Mouse (Mus musculus) layer of hippocampus, adult 11-12 months (tissue): ENCODE results near the gene Fabp3.

Experiments used
- DNase-seq: peaks from one replicate; pipeline ENCODE4 v3.0.0; 2022; ENCODE audit warnings: low spot score

The Fabp3 gene

DNA sequence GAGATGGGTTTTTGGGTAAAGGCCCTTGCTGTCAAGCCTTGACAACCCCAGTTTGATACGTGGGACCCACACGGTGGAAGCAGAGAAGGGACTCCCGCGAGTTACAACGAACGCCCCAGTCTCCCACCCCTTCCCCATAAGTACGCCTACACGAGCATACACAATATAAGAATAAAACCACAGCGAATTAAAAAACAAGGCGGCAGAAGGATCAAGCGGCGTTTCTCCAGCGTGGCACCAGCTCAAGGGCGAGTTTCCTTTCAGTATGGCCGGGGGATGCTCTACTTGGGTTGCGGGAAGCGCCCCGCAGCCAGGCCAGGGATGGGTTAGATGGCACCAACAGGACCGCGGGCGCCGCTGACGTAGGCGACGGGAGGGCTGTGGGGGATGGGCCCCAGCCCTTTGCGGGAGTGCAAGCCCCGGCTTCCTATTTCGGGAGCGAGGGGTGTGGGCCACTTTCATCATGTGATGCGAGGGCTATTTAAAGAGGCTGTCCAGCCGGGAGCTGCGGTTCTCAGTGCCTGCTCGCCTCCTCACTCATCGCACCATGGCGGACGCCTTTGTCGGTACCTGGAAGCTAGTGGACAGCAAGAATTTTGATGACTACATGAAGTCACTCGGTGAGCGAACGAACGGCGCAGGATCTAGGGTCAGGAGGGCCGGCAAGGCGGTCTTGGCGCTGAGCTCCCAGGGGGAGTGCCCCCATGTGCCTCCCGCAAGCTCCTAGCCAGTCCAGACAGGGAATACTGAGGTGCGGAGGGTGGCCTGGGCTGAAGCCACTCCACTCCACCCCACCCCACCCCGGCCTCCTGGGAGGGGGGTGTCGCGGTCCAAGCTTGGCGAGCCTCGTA is at the start of gene Fabp3, which contains the start of gene Gm10570:
TSS of gene Fabp3 (plus strand) at position 365 of the 851 bp plus-strand sequence.
TSS of gene Gm10570 (minus strand) at position 444 of the 851 bp plus-strand sequence.
- DNase-seq, result peak; percentile 76

DNA sequence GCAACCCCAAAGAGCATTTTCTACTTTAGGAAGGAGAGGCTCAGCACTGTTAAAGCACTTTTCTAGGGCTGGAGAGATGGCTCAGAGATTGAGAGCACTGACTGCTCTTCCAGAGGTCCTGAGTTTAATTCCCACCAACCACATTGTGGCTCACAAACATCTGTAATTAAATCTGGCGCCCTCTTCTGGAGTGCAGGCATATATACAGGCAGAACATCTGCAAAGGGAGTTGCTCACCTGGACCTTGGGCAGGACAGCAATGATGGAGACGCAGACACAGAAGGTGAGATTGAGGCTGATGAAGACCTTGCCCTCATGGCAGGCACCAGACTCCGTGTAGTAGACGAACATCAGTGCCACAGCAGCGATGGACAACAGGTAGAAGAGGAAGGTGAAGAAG is 48.0 kb upstream of the Fabp3 start:
- DNase-seq, result no peak

- DNase-seq, result no peak
Measured at GRCm38 (mm10) chr4:130264131-130264530, 44.3 kb upstream of the Fabp3 start.

DNA sequence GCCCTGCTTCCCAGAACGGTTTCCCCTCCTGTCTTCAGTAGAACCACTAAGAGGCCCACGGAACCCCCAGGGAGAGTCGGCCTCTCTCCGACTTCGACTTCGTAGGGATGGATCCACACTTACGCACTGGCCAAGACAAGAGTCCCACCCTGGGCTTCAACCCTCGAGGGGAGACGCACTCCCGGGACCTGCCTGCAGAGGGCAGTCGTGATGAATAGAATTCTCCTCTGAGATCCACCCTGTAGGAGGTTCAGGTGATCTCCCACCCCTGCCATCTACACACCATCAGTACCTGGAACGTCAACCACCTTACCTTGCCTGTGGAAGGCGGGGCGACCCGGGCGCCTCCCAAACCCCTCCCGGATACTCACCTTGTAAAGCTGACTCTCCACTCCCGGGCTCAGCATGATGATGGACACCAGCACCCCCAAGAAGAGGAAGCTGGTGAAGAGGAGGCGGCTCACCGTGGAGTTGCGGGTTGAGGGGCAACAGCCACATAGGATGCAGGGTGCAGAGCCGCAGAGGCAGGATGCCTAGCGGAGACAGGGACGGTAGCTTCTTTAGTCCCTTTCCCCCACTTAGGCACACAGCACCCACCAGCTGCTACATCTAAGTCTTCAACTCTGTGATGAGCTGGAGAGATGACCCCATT is 43.6 kb upstream of the Fabp3 start:
- DNase-seq, result peak; percentile 76

DNA sequence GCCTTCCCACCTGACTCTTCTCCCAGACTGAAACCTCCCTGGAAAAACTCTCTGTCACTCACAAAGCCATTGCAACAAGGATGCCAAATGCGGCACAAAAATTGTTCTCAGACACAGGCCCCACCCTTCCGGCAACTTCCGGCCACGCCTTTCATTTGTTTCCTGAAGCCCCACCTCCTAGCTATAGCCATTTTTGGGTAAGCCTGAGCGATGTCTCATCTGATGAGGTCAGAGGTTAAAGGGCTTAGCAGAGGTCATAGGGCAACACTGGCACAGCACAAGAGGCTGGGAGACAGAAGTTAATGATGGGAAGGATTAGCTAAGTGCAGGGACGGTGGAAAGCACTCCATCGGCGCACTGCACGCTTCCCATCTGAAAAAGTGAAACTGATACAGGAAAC is 41.8 kb upstream of the Fabp3 start:
- DNase-seq, result no peak

DNA sequence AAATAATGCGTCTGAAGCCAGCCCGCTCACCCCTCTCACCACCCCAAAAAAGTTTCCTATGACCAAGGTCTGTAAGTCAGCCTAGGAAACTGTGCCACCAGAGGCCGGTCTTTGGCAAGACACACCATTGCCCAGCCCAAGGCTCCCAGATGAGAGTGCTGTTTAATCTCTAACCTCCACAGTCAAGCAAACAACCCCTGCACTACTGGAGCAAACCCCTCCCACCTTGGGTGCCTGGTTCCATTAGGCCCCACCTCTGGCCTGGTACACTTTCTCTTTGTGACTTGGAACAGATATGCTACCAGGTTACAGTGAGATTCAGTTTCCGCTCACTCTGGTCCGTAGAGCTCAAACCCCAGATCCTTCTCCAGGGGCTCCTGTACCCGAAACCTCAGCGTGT is 41.3 kb upstream of the Fabp3 start:
- DNase-seq, result no peak

GRCm38 (mm10) chr4:130268736-130269135 is 39.7 kb upstream of the Fabp3 start:
- DNase-seq, result no peak

- peak; percentile 86 for DNase-seq
Measured at GRCm38 (mm10) chr4:130270089-130270488, 38.3 kb upstream of the Fabp3 start.

GRCm38 (mm10) chr4:130270611-130271347 is 37.6 kb upstream of the Fabp3 start:
- DNase-seq, result no peak

DNA sequence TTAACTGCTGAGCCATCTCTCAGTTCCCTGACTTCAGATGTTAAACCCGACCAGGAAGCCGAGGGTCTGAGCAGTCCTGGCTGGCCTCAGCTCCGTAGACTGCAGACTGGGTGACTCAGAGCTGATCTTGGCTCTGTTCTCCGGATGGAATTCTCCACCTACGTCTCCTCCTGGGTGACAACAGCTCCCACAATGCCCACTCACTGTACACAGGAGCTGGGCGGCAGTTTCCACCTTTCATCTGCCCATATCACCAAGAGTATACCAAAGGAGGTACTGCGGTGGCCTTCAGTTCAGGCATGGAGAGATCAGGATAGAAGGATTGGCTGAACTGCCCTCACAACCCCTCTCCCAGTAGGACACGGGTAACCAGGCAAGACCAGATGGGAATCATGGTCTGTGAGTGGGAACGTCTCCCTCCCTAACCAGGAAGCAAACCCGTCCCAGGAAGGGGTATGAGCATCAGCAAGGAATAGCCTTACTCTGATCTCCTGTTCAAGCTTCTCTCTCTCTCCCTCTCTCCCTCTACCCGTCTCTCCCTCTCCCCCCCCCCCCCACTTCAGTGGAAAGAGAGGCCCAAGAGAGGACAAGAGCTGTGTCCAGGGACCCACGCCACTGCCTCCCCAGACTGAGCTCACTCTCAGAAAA is 34.6 kb upstream of the Fabp3 start:
- DNase-seq, result peak; percentile 44

DNA sequence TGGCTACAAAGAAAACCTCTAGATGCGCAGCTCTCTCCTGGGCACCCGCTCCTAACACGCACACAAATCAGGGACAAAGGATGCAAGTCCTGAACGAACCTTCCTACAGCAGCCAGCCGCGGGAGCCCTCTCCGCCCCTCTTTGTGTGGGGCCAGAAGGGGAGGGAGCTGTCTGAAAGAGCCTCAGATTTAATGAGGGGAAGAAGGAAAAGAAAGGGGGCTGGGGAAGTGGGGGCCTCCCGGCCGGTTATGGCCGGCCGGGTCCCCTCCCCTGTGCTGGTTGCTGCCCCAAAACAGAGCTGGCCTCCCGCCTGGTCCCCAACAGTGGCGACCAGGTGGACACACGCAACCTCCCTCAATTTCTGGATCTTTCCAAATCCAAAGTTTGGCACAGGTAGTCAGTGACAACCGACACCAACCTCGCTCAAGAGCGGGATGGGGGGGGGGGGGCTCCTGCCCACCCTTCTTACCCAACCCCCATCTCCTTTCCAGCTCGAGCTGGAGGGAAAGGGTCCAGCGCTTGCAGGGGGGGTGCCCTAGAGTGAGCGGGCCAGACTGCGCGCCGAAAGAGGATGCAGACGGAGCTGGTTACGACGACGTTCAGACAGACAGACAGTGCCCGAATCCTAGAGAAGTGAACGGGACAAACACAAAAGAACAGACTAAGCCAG is 33.9 kb upstream of the Fabp3 start:
- no peak for DNase-seq

DNA sequence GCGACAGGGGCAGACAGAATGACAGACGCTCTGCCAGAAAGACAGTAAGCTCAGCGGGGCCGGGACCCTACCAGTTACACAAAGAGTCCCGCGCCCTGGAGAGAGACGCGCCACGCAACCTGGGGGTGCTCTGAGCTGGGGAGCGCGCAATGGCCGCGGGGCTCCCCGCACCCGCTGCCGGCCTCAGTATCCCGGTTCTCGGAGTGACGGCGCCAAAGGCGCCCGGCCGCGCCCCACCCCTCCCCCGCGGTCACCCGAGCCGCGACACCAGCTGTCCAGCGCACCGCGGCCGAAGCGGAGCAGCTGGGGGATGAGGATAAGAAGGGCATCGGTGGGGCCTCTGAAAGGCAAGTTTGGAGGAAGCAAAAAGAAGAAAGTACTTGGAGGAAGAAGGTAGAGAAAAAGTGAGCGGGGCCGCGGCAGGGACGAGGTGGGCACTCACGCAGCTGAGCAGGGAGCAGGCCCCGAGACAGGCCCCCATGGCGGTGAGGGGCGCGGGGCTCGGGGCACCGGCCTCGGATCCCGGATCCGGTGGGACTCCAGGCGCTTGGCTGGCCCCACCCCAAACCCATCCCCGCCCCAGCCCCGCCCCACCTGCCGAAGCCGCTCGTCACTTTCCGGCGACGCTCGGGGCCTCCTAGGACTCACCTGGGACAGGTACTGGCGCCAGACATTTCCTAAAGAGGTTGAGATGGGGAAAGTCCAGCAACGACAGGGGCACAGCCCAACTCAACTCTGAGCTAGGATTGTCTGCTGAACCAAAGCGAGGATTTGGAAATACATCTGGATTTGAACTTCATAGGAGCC is 33.2 kb upstream of the Fabp3 start:
- no peak for DNase-seq

DNA sequence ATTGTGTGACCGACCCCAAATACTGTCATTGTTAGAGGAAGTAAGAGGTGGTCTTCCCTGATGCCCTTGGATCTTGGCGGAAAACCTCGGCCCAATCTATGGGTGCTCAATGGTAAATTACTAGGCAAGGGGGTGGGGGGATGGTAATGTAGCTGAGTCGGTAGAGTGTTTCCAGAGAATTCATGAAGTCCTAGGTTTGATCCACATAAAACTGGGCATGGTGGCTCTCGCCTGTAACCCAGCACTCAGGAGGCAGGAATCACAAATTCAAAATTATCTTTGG is 32.6 kb upstream of the Fabp3 start:
- DNase-seq, result no peak

GRCm38 (mm10) chr4:130276573-130277176 is 31.7 kb upstream of the Fabp3 start:
- DNase-seq, result no peak

DNA sequence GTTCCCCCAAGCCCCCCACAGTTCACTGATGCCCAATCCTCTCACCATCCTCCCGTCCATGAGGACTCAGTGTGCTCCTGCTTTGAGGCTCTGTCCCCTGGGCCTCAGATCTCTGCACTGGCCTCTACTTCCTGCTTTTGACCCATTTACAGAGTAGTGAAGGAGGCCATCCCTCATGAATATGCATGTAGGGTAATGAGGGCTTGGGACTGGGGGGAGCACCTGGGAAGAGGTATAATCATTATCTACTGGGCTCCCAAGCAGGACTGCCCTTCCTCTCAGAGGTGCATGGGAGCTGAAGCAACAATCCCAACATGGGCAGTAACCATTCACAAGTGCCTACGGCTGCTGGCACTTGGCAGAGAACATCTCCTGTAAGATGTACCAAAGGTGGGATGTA is 29.3 kb upstream of the Fabp3 start, which contains the start of gene Serinc2:
TSS of gene Serinc2 (minus strand) at position 101 of the 400 bp plus-strand sequence.
- no peak for DNase-seq

GRCm38 (mm10) chr4:130282856-130283255 is 25.5 kb upstream of the Fabp3 start:
- no peak for DNase-seq

DNA sequence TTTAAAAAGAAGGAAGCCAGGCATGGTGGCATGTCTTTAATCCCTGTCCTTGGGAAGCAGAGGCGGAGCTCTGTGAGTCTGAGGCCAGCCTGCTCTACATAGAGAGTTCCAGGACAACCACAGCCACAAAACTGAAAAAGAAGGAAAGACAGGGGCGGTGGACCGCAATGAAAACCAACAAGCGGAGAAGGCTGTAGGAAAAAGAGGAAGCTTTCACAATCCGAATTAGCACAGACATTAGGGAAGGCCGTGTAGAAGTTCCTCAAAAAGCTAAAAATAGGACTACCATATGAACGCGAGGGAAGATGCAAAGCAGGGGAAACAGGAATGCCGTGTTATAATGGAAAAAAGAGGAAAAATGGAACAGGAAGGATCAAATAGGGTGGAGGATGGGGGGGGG is 24.6 kb upstream of the Fabp3 start:
- DNase-seq, result no peak

DNA sequence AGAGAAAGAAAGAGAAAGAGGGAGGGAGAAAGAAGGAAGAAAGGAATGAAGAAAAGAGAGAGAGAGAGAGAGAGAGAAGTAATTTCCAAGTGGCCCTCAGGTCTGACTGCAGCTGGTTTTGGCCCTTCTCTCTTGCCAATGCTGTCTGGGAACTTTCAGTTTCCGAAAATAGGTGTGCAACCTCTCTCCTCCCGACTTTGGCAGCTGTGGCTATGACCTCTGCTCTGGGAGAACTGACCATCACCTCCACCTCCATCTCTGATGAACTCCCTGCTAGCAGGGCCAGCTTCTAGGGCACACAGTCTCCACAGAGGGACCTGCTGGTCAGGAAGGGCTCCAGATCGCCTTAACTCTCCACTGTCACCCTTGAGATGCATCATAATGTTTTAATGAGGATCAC is 21.9 kb upstream of the Fabp3 start:
- no peak for DNase-seq

DNA sequence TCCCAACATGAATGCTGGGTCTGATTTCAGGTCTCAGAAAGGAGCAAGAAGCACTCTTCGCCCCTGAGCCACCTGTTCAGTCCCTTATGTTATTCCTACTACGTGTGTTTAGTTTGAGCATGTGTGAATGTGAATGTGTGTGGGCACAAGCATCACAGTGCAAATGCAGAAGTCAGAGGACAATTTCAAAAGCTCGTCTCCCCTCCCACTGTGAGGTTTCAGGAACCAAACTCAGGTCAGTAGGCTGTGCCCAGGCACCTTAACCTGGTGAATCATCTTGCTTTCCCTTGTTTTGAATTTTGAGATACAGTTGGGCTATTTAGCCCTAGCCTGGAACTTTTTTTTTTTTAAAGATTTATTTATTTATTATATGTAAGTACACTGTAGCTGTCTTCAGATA is 18.6 kb upstream of the Fabp3 start:
- DNase-seq, result no peak

DNA sequence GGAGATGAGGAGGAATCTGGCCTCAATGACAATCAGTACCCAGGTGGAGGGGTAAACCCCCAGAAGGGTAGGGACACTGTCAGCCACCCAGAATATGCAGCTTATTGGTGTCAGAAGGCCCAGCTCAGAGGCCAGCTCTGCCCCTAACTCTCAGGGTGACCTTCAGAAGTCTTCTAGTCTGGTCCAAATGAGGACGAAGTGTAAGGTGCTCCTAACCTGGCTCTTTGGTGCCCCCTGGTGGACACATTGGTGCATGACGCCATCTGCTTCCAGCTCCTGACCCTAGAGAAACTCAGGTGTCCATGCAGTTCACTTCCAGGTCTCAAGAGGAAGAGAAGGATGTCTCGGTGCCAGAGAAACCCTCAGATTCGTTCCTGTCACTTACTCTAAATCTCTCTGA is 16.1 kb upstream of the Fabp3 start:
- DNase-seq, result peak; percentile 70

DNA sequence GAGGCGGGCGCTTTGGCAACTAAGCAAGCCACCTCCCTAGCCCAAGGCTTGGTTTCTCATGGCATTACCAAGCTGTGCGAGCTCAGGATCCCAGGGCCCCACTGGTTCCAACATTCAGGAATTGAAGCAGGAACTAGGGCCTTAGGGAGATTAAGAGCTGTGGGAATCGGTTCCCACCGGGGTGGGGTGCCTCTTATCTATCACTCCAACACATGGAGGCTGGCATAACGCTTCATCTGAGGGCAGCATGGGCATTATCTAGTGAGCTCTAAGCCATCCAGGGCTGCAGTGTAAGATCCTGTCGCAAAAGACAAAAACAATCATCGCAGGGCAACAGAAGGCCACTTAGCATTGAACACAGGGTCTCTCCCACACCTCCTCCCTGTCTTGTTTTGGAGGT is 13.9 kb upstream of the Fabp3 start:
- DNase-seq, result no peak
